Mouse (Mus musculus): Measurements from ENCODE around the gene Prodh2. TPM values are rescaled to one million over a fixed set of nuclear protein-coding genes. Genes with fewer than 3 reads are reported as not detected.

Gene Prodh2
- polyA plus RNA-seq (2015; fragmentation: Nextera tagmentation; extraction: Ambion mirVana): 0.41 and 2.4 TPM in 2 replicates

DNA sequence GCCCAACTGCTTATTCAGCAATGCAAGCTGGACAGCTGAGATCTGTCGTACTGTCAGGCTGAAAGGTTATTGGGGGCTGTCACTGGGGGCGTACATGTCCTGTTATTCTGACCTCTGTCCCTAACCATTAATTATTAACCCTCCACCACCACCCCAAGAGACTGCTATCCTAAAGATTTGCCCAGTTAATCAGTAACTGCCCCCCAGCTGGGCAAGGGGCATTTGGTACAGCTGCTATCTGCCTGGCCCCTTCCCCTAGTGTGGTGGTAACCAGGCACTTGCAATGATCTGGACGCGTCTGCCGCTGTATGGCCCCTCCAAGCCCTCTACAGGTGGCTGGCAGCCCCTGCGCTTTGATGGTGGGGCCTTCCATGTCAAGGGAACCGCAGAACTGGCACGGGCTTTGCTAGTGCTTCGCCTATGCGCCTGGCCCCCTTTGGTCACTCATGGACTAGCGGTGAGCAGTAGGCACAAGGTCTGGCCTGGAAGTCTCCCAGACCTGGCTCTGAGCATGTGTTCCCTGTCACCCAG lies at the start of gene Prodh2:
Prodh2 (plus strand) TSS at position 222 of the 531 bp plus-strand sequence.
- 47% methylated on average over 11 of the region's 11 CpGs for WGBS

DNA sequence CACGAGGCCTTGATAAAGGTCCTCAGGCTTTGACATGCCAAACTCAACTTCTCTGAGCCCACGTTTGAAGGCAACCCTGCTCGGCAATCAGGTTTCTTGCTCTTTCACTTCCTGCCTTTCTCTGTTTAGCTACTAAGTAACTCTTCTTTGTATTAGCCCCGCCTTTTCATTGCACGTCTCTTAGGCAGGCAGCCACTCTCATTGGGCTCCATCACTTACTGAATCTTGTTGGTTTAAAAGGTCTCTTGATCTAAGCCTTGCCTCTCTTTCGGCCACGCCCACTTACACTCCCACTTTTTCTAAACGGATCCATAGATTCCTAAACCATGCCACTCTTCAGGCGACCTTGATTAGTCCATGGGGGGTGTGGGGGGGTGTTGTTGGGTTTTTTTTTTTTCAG lies 49.7 kb upstream of the Prodh2 start:
- ATAC-seq (ENCODE audit: low read depth): no peak
- WGBS: 17% methylated on average over 9 of the region's 9 CpGs
- H3K4me1 ChIP-seq (replicated peaks; ENCODE audit: control insufficient read depth, insufficient read depth, low read length): peaks cover 15% of the 10 kb centered on the region
- no peak overlapping the region for H3K9ac ChIP-seq (ENCODE audit: low read length)
- H3K27ac ChIP-seq (ENCODE audit: low read length): no peak overlapping the region
- no peak overlapping the region for H3K4me3 ChIP-seq (ENCODE audit: low read length)
- H3K4me2 ChIP-seq (ENCODE audit: low read depth, low read length): 0 out of 2 replicates have a peak overlapping the region, but pooled peaks have one; percentile 92
- H3K36me3 ChIP-seq (ENCODE audit: control insufficient read depth, insufficient read depth, low read length): no peaks in the 10 kb centered on the region
- H3K9me3 ChIP-seq (ENCODE audit: control insufficient read depth, low read length): peaks cover 4% of the 10 kb centered on the region; the same call in 1 of the 2 replicates
- H3K27me3 ChIP-seq (ENCODE audit: control insufficient read depth, insufficient read depth, low read depth, low read length): 0 out of 2 replicates have a peak, but pooled peaks cover 9% of the 10 kb centered on the region

More for the DNA sequence above, at the start of gene Prodh2:
- no peak within 1 kb of the TSS for H3K4me2 ChIP-seq (ENCODE audit: low read depth, low read length)
- H3K27me3 ChIP-seq (ENCODE audit: control insufficient read depth, insufficient read depth, low read depth, low read length): no peaks in the 10 kb centered on the region
- H3K9ac ChIP-seq (ENCODE audit: low read length): no peak within 1 kb of the TSS
- H3K36me3 ChIP-seq (ENCODE audit: control insufficient read depth, insufficient read depth, low read length): no peaks in the 10 kb centered on the region
- H3K9me3 ChIP-seq (ENCODE audit: control insufficient read depth, low read length): no peaks in the 10 kb centered on the region
- ATAC-seq (ENCODE audit: low read depth): no peak
- H3K4me3 ChIP-seq (ENCODE audit: low read length): no peak within 1 kb of the TSS
- no peak within 1 kb of the TSS for H3K27ac ChIP-seq (ENCODE audit: low read length)
- no peaks in the 10 kb centered on the region for H3K4me1 ChIP-seq (replicated peaks; ENCODE audit: control insufficient read depth, insufficient read depth, low read length)

DNA sequence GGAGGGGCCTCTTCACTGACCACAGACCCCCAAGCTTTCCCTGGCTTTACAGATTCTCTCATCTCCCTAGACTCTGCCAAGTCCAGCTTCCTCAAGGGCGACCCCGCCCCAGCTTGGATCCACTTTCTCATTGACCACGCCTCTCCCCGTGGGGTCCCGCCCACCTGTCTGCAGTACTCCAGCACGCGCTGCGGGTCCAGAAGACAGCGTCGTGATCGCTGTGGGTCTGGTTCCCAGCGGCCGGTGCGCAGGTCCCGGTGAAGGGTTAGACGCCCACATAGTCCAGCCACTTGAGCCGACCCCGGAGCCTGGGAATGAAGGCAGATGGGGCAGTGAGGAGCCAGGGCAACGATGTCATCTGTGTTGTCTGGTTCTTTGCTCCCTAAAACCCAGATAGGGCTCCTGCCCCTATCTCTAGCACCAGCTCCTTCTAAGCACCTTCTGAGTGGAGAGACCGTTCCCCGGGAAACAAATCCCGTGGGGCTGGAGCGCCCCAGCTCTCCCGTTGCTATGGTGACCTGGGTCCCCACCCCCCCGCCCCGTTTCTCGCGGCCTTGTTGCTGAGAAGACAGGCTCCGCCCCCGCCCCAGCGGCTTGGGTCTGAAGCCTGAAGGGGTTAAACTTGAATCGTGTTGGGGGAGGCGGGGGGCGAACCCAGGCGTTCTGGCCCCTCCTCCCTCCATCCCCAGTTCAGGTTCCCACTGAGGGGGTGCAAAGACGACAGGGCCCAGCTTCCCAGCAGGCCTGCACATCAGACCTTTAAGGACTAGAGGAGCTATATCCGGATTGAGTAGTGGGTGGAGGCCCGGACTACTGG lies 49.1 kb upstream of the Prodh2 start:
- H3K4me1 ChIP-seq (replicated peaks; ENCODE audit: control insufficient read depth, insufficient read depth, low read length): peaks cover 15% of the 10 kb centered on the region
- H3K9ac ChIP-seq (ENCODE audit: low read length): peak overlapping the region; percentile 69
- no peaks in the 10 kb centered on the region for H3K36me3 ChIP-seq (ENCODE audit: control insufficient read depth, insufficient read depth, low read length)
- ATAC-seq (ENCODE audit: low read depth): peak; percentile 27
- 0 out of 2 replicates have a peak, but pooled peaks cover 9% of the 10 kb centered on the region for H3K27me3 ChIP-seq (ENCODE audit: control insufficient read depth, insufficient read depth, low read depth, low read length)
- H3K27ac ChIP-seq (ENCODE audit: low read length): no peak overlapping the region
- peaks cover 4% of the 10 kb centered on the region; the same call in 1 of the 2 replicates for H3K9me3 ChIP-seq (ENCODE audit: control insufficient read depth, low read length)
- under 1% methylated on average over 37 of the region's 38 CpGs for WGBS
- H3K4me3 ChIP-seq (ENCODE audit: low read length): peak overlapping the region; percentile 70
- H3K4me2 ChIP-seq (ENCODE audit: low read depth, low read length): peak overlapping the region; percentile 92

DNA sequence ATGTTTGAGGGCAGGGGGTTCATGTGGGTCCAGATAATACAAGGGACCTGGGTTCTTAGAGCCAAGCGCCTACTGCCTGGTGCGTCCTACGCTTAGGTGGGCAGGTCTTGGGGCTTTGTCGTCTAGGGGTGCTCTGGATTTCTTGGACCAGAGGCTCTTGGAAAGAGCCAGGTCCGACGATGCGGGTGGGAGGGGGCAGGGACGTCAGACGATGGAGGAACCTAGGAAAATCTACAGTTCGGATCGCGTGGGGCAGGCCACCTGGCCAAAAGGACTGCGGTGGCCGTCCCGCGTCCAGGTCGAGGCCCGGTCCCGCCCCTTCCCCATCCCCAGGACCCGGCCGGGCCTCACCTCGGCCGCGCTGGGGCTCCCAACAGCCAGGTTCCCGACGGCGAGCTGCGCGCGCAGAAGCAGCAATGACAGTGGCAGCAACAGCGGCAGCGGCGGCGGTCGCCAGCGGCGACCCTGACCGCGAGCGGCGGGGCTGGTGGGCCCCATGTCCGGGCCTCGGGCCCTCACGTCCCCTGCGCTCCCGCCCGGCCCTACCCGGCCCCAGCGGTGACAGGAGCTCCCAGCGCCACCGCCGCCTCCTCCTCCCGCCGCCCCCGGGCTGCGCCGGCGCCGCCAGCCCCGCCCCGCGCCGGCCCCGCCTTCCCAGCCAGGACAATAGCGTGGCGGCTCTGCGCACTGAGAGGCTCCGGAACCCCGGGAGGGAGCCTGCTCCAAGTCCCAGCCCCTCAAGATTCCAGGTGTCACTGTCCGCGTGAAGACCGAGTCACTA lies 48.3 kb upstream of the Prodh2 start, which contains the start of gene Aplp1:
Aplp1 (minus strand) TSS at position 565 of the 781 bp plus-strand sequence.
- Histone ChIP-seq H3K4me1 (replicated peaks; ENCODE audit: control insufficient read depth, insufficient read depth, low read length) (peaks cover 15% of the 10 kb centered on the region), H3K4me3 (ENCODE audit: low read length) (peak within 1 kb of the TSS; percentile 70), H3K9ac (ENCODE audit: low read length) (peak within 1 kb of the TSS; percentile 69), H3K4me2 (ENCODE audit: low read depth, low read length) (peak within 1 kb of the TSS; percentile 92), H3K36me3 (ENCODE audit: control insufficient read depth, insufficient read depth, low read length) (no peaks in the 10 kb centered on the region), H3K9me3 (ENCODE audit: control insufficient read depth, low read length) (peaks cover 4% of the 10 kb centered on the region; the same call in 1 of the 2 replicates), H3K27me3 (ENCODE audit: control insufficient read depth, insufficient read depth, low read depth, low read length) (0 out of 2 replicates have a peak, but pooled peaks cover 9% of the 10 kb centered on the region), H3K27ac (ENCODE audit: low read length) (no peak within 1 kb of the TSS)
- WGBS: under 1% methylated on average over 49 of the region's 72 CpGs
- peak; percentile 85 for ATAC-seq (ENCODE audit: low read depth)

DNA sequence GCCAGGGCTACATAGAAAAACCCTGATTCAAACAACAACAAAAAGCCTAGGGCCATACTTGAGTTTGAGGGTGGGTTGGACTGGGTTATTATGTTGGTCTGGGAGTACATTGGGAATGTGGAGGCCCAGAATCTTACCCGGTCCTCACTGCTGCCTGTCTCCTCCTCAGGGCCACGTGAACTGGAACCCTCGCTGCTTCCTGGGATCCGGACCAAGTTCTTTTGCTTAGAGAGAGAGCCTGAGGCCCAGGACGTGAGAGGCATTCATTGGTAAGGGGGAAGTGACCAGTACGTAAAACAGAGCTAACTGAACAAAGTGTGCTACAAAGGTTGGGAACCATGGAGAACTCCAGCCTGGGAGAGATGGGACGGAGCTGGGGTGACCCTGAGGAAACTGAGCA lies 43.2 kb upstream of the Prodh2 start:
- Histone ChIP-seq H3K36me3 (ENCODE audit: control insufficient read depth, insufficient read depth, low read length) (no peaks in the 10 kb centered on the region), H3K4me3 (ENCODE audit: low read length) (no peak overlapping the region), H3K9me3 (ENCODE audit: control insufficient read depth, low read length) (peaks cover 4% of the 10 kb centered on the region; the same call in 1 of the 2 replicates), H3K9ac (ENCODE audit: low read length) (no peak overlapping the region), H3K27ac (ENCODE audit: low read length) (no peak overlapping the region), H3K27me3 (ENCODE audit: control insufficient read depth, insufficient read depth, low read depth, low read length) (peaks cover 35% of the 10 kb centered on the region), H3K4me2 (ENCODE audit: low read depth, low read length) (no peak overlapping the region), H3K4me1 (replicated peaks; ENCODE audit: control insufficient read depth, insufficient read depth, low read length) (peaks cover 3% of the 10 kb centered on the region; the same call in 1 of the 2 replicates)
- ATAC-seq (ENCODE audit: low read depth): no peak
- 57% methylated on average over 7 of the region's 7 CpGs for WGBS

DNA sequence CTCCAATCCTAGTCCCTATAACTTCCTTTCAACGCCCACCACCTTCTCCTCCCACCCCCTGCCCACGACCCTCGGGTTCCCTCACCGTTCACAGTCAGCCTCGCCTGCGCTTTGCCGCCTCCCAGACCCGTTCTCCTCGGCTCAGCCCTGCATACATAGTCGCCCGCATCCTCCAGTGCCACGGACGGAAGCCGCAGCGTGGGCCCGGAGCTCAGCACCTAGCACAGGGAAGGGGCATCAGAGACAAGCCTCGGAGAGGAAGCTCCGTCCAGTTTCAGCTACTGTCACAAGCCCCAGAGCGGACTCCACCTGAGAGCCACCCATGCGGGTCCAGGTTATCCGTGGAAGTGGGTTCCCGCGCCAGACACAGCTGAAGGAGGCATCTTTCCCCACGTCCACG lies 40.1 kb upstream of the Prodh2 start:
- WGBS: 17% methylated on average over 25 of the region's 25 CpGs
- ATAC-seq (ENCODE audit: low read depth): no peak
- no peaks in the 10 kb centered on the region for H3K9me3 ChIP-seq (ENCODE audit: control insufficient read depth, low read length)
- H3K9ac ChIP-seq (ENCODE audit: low read length): no peak overlapping the region
- H3K27me3 ChIP-seq (ENCODE audit: control insufficient read depth, insufficient read depth, low read depth, low read length): peaks cover 60% of the 10 kb centered on the region
- H3K27ac ChIP-seq (ENCODE audit: low read length): no peak overlapping the region
- no peaks in the 10 kb centered on the region for H3K36me3 ChIP-seq (ENCODE audit: control insufficient read depth, insufficient read depth, low read length)
- no peak overlapping the region for H3K4me2 ChIP-seq (ENCODE audit: low read depth, low read length)
- no peaks in the 10 kb centered on the region; the same call in 1 of the 2 replicates for H3K4me1 ChIP-seq (replicated peaks; ENCODE audit: control insufficient read depth, insufficient read depth, low read length)
- no peak overlapping the region for H3K4me3 ChIP-seq (ENCODE audit: low read length)

DNA sequence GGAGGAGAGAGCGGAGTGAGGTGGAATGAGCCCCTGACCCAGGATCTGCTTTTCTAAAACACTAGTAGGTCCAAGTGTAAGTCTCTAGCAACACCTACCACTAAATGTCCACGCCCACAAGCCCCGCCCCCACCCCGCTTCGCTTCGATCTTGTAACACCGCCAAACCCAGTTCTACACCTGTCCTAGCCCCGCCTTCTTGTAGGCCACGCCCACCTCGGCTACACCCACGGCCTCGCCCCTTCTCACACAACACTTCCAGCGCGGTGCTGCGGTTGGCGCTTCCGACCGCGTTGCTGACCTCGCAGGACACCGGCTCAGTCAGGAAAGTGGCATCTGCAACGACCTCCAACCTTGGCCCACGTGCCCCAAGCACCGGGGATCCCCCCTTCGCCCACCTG lies 39.7 kb upstream of the Prodh2 start:
- Histone ChIP-seq H3K4me1 (replicated peaks; ENCODE audit: control insufficient read depth, insufficient read depth, low read length) (no peaks in the 10 kb centered on the region; the same call in 1 of the 2 replicates), H3K27me3 (ENCODE audit: control insufficient read depth, insufficient read depth, low read depth, low read length) (peaks cover 65% of the 10 kb centered on the region), H3K36me3 (ENCODE audit: control insufficient read depth, insufficient read depth, low read length) (no peaks in the 10 kb centered on the region), H3K9me3 (ENCODE audit: control insufficient read depth, low read length) (no peaks in the 10 kb centered on the region), H3K4me3 (ENCODE audit: low read length) (no peak overlapping the region), H3K4me2 (ENCODE audit: low read depth, low read length) (no peak overlapping the region), H3K27ac (ENCODE audit: low read length) (no peak overlapping the region), H3K9ac (ENCODE audit: low read length) (no peak overlapping the region)
- WGBS: 2% methylated on average over 25 of the region's 25 CpGs
- ATAC-seq (ENCODE audit: low read depth): peak; percentile 47; the same call in 1 of the 2 replicates

DNA sequence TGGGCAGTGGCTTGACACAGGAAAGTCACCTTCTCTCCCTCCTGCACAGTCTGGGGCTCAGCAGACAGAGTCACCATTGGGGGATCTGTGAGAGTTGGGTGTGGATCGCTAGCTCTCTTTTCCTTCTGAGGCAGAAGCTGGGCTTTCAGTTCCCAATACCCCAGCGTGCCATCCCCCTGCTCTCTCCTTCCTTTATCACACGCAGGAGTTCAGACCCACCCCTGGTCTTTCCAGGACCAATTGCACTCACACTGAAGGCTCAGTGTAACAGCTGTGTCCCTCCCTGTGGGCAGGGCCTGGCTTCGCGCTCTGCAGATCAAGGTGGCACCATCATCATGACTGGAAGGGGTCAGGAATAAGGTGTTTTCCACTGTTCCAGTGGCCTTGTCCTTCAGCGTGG lies 39.2 kb upstream of the Prodh2 start:
- no peak overlapping the region for H3K4me3 ChIP-seq (ENCODE audit: low read length)
- H3K9me3 ChIP-seq (ENCODE audit: control insufficient read depth, low read length): no peaks in the 10 kb centered on the region
- 8% methylated on average over 6 of the region's 6 CpGs for WGBS
- no peaks in the 10 kb centered on the region for H3K36me3 ChIP-seq (ENCODE audit: control insufficient read depth, insufficient read depth, low read length)
- H3K4me1 ChIP-seq (replicated peaks; ENCODE audit: control insufficient read depth, insufficient read depth, low read length): no peaks in the 10 kb centered on the region; the same call in 1 of the 2 replicates
- H3K9ac ChIP-seq (ENCODE audit: low read length): no peak overlapping the region
- H3K27me3 ChIP-seq (ENCODE audit: control insufficient read depth, insufficient read depth, low read depth, low read length): peaks cover 70% of the 10 kb centered on the region
- H3K27ac ChIP-seq (ENCODE audit: low read length): no peak overlapping the region
- no peak for ATAC-seq (ENCODE audit: low read depth)
- no peak overlapping the region for H3K4me2 ChIP-seq (ENCODE audit: low read depth, low read length)
